Mouse (Mus musculus): Measurements from ENCODE around the gene Togaram1.

GRCm38 (mm10) chr12:64966652-64967435, 1.2 kb downstream of the Togaram1 start:
- TF ChIP-seq POLR2A (IDR thresholded peaks at IDR 0.05; ENCODE audit: low read depth, low read length), result no peak
- no peak for TF ChIP-seq CTCF (conservative IDR thresholded peaks at IDR 0.05; ENCODE audit: insufficient read depth, insufficient read length, low read depth, low read length)

All from kidney, adult 2 months (tissue).